Mouse (Mus musculus) small intestine, adult 2 months (tissue): Measurements from ENCODE around the gene Foxc2.

Source experiments
- CTCF ChIP-seq: fragments of 200-500 bp; IDR thresholded peaks from 2 replicates; pipeline ENCODE4 v1.5.1; 2012; ENCODE audit warnings: low read depth, mild to moderate bottlenecking, control low read depth, inconsistent platforms, low read length, moderate library complexity, mixed read lengths; ENCODE audit not compliant: insufficient replicate concordance, insufficient read length; ENCODE audit errors: extremely low read depth
- POLR2A ChIP-seq: fragments of 200-500 bp; IDR thresholded peaks from 2 replicates; pipeline ENCODE4 v1.6.1; 2012; ENCODE audit warnings: low read depth, mild to moderate bottlenecking, control low read depth, inconsistent platforms, low read length, moderate library complexity

GRCm38 (mm10) chr8:121168033-121168432 lies 52.1 kb downstream of the Foxc2 start:
- TF ChIP-seq CTCF: no peak
- TF ChIP-seq POLR2A: no peak
